Mouse (Mus musculus) frontal cortex, adult (tissue): ENCODE data around the gene 1700049E17Rik1.
"Not testable (repeated sequence)": the region's sequence is repeated elsewhere in the genome, so short reads cannot be mapped to it uniquely, and the experiment has no call there.

Experiments used
- ATAC-seq: cut with Nextera tagmentation; 2 replicates; pipeline ENCODE4 v1.9.2; 2017; ENCODE audit warnings: mild to moderate bottlenecking, moderate library complexity, mixed read lengths; ENCODE audit not compliant: low TSS enrichment

The 1700049E17Rik1 gene

GRCm38 (mm10) chr14:41924649-41925048, at the start of gene 1700049E17Rik1:
1700049E17Rik1 (plus strand) TSS chr14:41924949.
- not testable (repeated sequence) for ATAC-seq

DNA sequence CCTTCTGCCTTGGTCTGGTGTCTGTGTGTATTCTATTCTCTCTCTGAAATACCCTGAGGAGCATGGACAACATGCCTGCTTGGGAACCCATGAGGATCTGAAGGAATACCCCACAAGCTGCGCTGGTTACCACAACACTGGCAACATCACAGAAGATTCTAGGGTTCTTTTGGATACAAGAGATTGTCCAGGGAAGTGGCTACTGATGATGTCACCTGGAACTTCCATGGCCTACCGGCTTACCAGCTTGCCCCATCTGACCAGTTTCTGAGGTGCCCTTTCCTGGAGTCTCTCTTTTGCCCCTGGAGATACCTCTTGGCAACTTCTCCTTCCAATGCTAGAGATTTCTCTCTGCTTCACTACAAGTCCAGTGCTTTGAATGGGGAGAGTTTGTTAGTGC, 17.6 kb upstream of the 1700049E17Rik1 start, which contains the start of gene Gm7980:
TSS of gene Gm7980 (minus strand) at position 101 of the 400 bp plus-strand sequence.
- ATAC-seq = not testable (repeated sequence)

DNA sequence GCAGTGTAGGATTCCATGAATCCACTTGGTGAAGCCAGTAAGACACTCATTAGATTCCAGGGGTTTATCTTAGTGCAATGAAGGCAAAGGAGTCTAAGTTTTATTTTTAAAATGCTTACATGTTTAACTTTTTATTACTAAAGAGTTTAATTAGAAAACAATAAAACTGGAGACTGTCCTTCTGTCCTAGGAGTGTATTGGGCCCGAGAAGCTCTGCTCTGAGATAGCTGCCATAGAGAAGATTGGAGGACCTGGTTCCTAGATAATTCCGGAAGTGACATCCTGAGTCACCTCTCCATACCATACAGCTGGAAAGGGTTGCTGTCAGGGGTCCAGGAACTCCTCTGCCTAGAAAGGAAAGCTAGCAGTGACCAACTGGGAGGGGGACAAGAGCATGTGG, 18.9 kb downstream of the 1700049E17Rik1 start, which contains the start of gene 1700024B05Rik:
TSS of gene 1700024B05Rik (plus strand) at position 301 of the 400 bp plus-strand sequence.
- ATAC-seq = not testable (repeated sequence)

GRCm38 (mm10) chr14:41964095-41964494, 39.3 kb downstream of the 1700049E17Rik1 start:
- not testable (repeated sequence) for ATAC-seq

DNA sequence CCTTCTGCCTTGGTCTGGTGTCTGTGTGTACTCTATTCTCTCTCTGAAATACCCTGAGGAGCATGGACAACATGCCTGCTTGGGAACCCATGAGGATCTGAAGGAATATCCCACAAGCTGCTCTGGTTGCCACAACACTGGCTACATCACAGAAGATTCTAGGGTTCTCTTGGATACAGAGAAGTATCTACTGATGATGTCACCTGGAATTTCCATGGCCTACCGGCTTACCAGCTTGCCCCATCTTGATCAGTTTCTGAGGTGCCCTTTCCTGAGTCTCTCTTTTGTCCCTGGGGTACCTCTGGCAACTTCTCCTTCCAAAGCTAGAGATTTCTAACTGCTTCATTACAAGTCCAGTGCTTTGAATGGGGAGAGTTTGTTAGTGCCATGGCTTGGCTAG, 43.1 kb downstream of the 1700049E17Rik1 start, which contains the start of gene Gm6401:
TSS of gene Gm6401 (minus strand) at position 101 of the 400 bp plus-strand sequence.
- not testable (repeated sequence) for ATAC-seq

DNA sequence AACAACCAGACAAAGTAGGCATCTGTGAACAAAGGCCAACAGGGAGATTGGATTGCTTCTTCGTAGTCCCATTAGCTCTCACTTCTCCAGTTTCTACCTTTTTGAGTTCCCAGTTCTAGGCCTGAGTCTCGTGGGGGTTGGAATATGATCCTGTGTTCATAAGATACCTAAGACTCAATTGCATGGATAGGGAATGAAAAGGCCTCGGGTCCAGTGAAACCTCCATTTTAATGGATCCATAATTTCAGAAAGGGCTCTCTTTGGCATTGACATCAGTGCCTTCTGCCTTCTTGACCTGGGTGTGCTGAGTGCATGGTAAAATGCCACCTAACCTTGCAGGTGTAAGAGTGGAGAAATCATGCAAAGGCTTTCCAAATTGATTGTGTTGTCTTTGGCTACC, 43.8 kb downstream of the 1700049E17Rik1 start:
- ATAC-seq = not testable (repeated sequence)
